Mouse (Mus musculus) ovary, postnatal 36 days (tissue): ENCODE results near the gene Pigb.
A peak's percentile ranks its signal among the peaks of the same experiment; 100 is the strongest.

Experiments
- DNase-seq: peaks from one replicate; pipeline ENCODE4 v3.0.0; 2022; ENCODE audit warnings: low spot score, mixed read lengths

Pigb gene

GRCm38 (mm10) chr9:72992576-72992975, 47.6 kb downstream of the Pigb start:
- DNase-seq: no peak

- no peak for DNase-seq
These were observed 48.8 kb downstream of the Pigb start for GRCm38 (mm10) chr9:72991420-72991819.

DNA sequence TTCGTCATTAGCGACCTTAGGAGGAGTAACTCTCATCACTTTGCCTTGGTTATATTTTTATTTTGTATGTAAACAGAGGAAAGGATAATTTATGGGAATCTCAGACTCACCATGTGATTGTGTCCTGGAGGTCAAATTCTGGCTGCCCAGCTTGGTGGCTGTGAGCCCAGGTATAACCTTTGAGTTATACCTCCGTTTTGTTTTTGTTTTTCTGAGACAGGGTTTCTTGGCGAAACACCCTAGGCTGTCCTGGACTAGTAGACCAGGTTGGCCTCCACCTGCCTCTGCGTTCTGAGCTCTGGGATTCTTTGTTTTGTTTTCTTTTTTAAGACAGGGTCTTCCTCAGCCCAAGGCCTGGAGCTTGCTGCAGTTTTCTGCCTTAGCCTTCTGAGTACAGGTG, 51.5 kb downstream of the Pigb start:
- no peak for DNase-seq

- no peak for DNase-seq
These were observed 52.5 kb downstream of the Pigb start for GRCm38 (mm10) chr9:72987703-72988102.

- peak; percentile 94 for DNase-seq
These were observed 54.6 kb downstream of the Pigb start, which contains the start of the genes Ccpg1os and Ccpg1 for GRCm38 (mm10) chr9:72985250-72986220. Ccpg1os (minus strand) TSS chr9:72985382. Ccpg1 (plus strand) TSS chr9:72985429.

DNA sequence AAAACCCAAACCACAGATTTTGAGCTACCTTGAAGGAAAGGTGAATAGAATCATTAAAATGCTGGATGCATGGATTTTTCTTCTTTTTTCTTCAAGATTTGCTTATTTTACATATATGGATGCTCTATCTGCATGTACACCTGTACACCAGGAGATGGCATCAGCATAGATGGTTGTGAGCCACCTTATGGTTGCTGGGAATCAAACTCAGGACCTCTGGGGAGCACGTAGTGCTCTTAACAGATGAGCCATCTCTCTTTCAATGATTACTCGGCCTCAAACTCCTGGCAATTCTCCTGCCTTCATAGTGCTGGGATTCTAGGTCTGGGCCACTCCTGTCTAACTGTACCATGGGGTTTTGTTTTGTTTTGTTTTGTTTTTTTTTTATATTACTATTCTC, 57.1 kb downstream of the Pigb start:
- DNase-seq: no peak

DNA sequence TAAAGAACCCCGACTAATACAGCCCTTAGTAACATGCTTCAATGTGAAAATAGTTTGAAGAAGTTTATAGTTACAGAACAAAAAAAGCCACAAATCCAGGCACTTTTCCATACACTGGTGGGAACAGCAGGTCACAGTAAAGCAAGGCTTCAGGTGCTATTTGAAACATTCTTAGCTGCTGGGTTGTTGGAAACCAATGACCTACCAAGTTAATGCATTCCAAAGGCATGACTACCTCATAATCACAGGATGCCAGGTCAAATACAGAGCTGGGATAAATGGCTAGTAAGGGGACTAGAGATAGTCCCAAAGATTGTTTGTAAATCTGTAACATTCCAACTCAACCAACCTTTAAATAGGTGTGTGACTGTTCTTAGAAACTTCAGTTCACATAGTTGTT, 64.9 kb downstream of the Pigb start:
- no peak for DNase-seq

- no peak for DNase-seq
These were observed 65.4 kb downstream of the Pigb start for GRCm38 (mm10) chr9:72974734-72975133.

DNA sequence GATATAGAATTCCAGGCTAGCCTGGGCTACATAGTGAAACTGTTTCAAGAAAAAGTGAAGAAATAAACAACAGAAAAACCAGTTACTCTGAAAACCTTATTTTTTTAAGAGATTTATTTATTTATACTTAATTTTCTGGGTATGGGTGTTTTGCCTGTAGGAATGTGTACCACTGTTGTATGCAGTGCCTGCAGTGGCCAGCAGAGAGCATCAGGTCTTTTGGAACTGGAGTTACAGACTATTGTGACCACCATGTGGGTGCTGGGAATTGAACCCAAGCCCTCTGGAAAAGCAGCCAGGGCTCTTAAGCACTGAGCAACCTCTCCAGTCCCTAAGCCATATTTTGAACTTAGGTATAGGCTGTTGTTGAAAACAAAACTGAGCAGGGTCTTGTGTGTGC, 67.2 kb downstream of the Pigb start:
- no peak for DNase-seq

DNA sequence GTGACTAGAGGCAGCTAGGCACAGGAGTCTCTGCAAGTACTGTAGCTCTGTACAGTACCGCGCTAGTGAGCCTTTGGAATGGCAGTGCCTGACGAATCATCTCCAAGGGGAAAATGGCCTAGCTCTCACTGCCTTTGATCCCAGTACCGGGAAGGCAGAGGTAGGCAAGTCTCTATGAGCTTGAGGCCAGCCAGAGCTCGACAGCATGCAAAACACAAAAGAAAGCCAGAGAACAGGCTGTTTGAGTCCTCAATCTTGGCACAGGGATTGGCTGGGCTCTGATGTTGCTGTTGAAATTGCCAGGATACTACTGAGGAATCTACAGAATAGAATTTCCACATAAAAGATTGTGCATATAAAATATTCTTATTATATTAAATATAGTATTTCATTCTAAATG, 67.7 kb downstream of the Pigb start:
- DNase-seq: no peak

DNA sequence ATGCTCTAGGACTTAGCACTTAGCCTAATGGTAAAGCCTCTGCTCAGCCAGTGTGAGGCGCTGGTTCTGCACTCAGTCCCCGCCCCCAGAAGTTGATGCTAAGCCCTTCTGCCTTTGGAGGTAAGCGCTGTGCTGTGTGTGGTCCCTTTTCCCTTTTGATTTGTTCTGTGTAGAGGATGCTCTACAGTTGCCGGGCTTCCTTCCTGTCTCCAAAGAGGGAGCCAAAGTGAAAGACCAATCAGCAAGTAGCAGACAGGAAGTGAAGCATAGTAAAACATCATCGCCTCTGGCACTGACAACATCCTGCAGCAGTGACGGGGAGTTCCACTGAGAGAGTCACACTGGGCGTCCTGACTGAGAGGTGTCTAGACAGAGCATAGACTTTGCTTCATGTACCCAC, 70.3 kb downstream of the Pigb start:
- DNase-seq: no peak

GRCm38 (mm10) chr9:72968349-72969061, 71.7 kb downstream of the Pigb start:
- DNase-seq: peak; percentile 24

GRCm38 (mm10) chr9:72961959-72962358, 78.2 kb downstream of the Pigb start:
- no peak for DNase-seq

- DNase-seq: no peak
These were observed 78.8 kb downstream of the Pigb start for GRCm38 (mm10) chr9:72961346-72961745.

DNA sequence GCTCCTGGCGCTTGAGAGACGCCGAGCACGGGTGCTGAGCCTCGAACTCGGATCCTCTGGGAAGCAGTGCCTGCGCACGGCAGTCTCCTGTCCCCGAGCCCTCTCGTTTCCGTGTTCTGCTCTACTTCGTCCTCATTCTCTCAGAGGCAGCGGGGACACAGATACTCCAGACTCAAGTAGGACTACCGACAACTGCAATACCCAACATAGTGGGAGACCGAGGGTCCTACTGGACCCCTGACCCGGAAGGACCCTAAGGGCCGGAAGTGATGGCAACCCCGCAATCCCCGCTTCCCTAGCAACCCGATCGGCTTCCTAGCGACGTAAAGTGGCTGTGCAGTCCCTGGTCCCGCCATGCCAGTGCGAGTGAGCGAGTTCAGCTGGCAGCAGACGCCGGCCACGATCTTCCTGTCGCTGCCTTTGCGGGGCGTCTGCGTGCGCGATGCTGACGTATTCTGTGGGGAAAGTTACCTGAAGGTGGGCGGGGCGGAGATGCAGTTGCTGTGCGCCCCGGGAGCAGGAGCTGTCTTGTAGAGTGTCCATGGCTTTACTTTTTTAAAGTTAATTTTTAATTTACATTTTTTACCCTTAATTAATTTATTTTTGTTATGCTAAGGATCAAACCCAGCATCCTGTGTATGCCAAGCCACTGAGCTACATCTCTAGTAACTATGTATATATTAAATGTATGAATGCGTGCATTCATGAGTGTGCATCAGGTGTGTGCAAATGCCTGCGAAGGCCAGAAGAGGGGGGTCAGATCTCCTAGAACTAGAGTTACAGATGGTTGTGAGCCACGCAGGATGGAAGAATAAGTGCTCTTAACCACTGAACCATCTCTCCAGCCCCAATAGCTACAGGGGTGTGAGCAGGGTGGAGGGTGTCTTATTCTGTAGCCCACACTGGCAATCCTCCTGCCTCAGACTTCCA, 81.4 kb downstream of the Pigb start, which contains the start of the genes Dyx1c1 and Gm44503:
Gene Dyx1c1, plus strand, starts transcription at position 265 of the 930 bp plus-strand sequence.
Gene Gm44503, plus strand, starts transcription at position 332 of the 930 bp plus-strand sequence.
- DNase-seq: peak; percentile 75
